Comparison of ENCODE assay signal across 7 mouse cellular contexts in the genomic region with DNA sequence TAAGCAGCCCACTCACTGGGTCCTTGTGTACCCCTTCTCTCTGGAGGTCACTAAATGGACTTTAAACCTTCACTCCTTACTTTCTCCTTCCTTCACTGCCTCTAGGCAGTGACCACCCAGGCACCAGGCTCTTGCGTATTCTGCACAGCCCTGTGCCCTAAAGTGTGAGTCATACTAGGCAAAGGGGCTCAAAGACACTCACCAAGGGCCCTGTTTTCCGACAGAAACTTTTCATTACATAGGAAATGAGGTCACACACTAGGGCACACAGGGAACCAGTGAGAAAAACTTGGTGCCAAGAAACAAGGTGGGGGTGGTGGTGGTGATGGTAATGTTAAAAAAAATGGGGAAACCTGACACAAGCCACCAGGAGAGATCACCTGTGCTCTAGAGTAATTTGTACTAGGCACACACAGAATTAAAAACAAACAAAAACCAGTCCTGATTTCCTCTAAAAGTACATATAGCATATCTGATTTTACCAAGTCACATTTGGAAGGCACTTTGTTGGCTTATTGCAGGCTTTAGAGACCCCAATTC. TPM values are rescaled to one million over a fixed set of nuclear protein-coding genes. Genes with fewer than 3 reads are reported as not detected.
DNase-seq lines count a peak whose midpoint lies in the region; ATAC-seq and TF ChIP-seq lines count a peak whose summit lies in the region.

No protein-coding gene starts in this region.

- no peak for DNase-seq in liver, adult 2 months (ENCODE audit: extremely low read depth, low read depth, low spot score)
- DNase-seq in liver = no peak
- no peak for DNase-seq in embryonic facial prominence, embryonic 10.5 days (ENCODE audit: low spot score)
- DNase-seq in layer of hippocampus, postnatal 36 days = no peak
- DNase-seq in spleen, postnatal 36 days (ENCODE audit: low spot score in 2 of 2) = no peak

- no peaks in the 10 kb centered on the region for H3K27me3 ChIP-seq in liver, adult 2 months (ENCODE audit: control insufficient read depth, insufficient read depth, low read length)
- H3K27me3 ChIP-seq in embryonic facial prominence, embryonic 10.5 days (replicated peaks; ENCODE audit: low read depth, poor library complexity, severe bottlenecking) = no peaks in the 10 kb centered on the region
- no peaks in the 10 kb centered on the region for H3K27me3 ChIP-seq in intestine, embryonic 16.5 days (replicated peaks; ENCODE audit: control insufficient read depth, insufficient read depth, low read length)
- H3K27me3 ChIP-seq in stomach, embryonic 14.5 days (ENCODE audit: control insufficient read depth, insufficient read depth, low read length) = no peaks in the 10 kb centered on the region

- H3K36me3 ChIP-seq in liver, adult 2 months (ENCODE audit: control insufficient read depth, insufficient read depth, low read length) = no peaks in the 10 kb centered on the region
- H3K36me3 ChIP-seq in embryonic facial prominence, embryonic 10.5 days (replicated peaks) = no peaks in the 10 kb centered on the region
- H3K36me3 ChIP-seq in intestine, embryonic 16.5 days (ENCODE audit: control insufficient read depth, insufficient read depth, low read length) = no peaks in the 10 kb centered on the region
- H3K36me3 ChIP-seq in stomach, embryonic 14.5 days (ENCODE audit: control insufficient read depth, insufficient read depth, low read length) = no peaks in the 10 kb centered on the region

- no peak for TF ChIP-seq POLR2A in liver, adult 2 months (IDR thresholded peaks at IDR 0.05; ENCODE audit: extremely low read depth, insufficient read depth, low read length)

- no peak overlapping the region for H3K4me2 ChIP-seq in intestine, embryonic 16.5 days (ENCODE audit: low read depth, low read length)
- no peak overlapping the region for H3K4me2 ChIP-seq in stomach, embryonic 14.5 days (replicated peaks; ENCODE audit: low read depth, low read length)

- H3K9ac ChIP-seq in liver, adult 2 months (ENCODE audit: low read depth, low read length) = no peak overlapping the region
- H3K9ac ChIP-seq in intestine, embryonic 16.5 days (ENCODE audit: low read depth, low read length) = no peak overlapping the region
- no peak overlapping the region for H3K9ac ChIP-seq in stomach, embryonic 14.5 days (replicated peaks; ENCODE audit: low read depth, low read length)

- WGBS in liver, adult 2 months = 33% methylated on average over 2 of the region's 2 CpGs
- 38% methylated on average over 2 of the region's 2 CpGs for WGBS in embryonic facial prominence, embryonic 10.5 days
- 46% methylated on average over 2 of the region's 2 CpGs for WGBS in intestine, embryonic 16.5 days
- 40% methylated on average over 2 of the region's 2 CpGs for WGBS in stomach, embryonic 14.5 days

- no peak for TF ChIP-seq CTCF in liver, adult 2 months (IDR thresholded peaks at IDR 0.05; ENCODE audit: low read depth, low read length)

- H3K4me1 ChIP-seq in liver, adult 2 months (ENCODE audit: control insufficient read depth, insufficient read depth, low read length) = peaks cover 11% of the 10 kb centered on the region
- peaks cover 42% of the 10 kb centered on the region for H3K4me1 ChIP-seq in embryonic facial prominence, embryonic 10.5 days
- peaks cover 15% of the 10 kb centered on the region; the same call in 1 of the 2 replicates for H3K4me1 ChIP-seq in intestine, embryonic 16.5 days (ENCODE audit: control insufficient read depth, insufficient read depth, low read length)
- peaks cover 14% of the 10 kb centered on the region for H3K4me1 ChIP-seq in stomach, embryonic 14.5 days (ENCODE audit: control insufficient read depth, insufficient read depth, low read length)

- H3K4me3 ChIP-seq in liver, adult 2 months (ENCODE audit: insufficient read depth, low read depth, low read length) = no peak overlapping the region
- H3K4me3 ChIP-seq in embryonic facial prominence, embryonic 10.5 days = peak overlapping the region; percentile 28; the same call in 1 of the 2 replicates
- no peak overlapping the region for H3K4me3 ChIP-seq in intestine, embryonic 16.5 days (ENCODE audit: low read length)
- H3K4me3 ChIP-seq in stomach, embryonic 14.5 days (ENCODE audit: low read depth, low read length) = no peak overlapping the region

- no peaks in the 10 kb centered on the region for H3K9me3 ChIP-seq in embryonic facial prominence, embryonic 10.5 days
- no peaks in the 10 kb centered on the region for H3K9me3 ChIP-seq in intestine, embryonic 16.5 days (ENCODE audit: control insufficient read depth, low read length)
- H3K9me3 ChIP-seq in stomach, embryonic 14.5 days (ENCODE audit: control insufficient read depth, low read depth, low read length) = no peaks in the 10 kb centered on the region

- ATAC-seq in intestine, embryonic 16.5 days = peak; percentile 46
- ATAC-seq in stomach, embryonic 14.5 days (ENCODE audit: insufficient number of reproducible peaks, insufficient read depth, low FRiP score, low read depth) = no peak

- H3K79me2 ChIP-seq in liver, adult 2 months (ENCODE audit: control insufficient read depth, insufficient read depth, low read length) = no peaks in the 10 kb centered on the region; the same call in 1 of the 2 replicates

- H3K27ac ChIP-seq in liver, adult 2 months (replicated peaks; ENCODE audit: insufficient read depth, low read depth, low read length) = peak overlapping the region; percentile 67
- H3K27ac ChIP-seq in embryonic facial prominence, embryonic 10.5 days (replicated peaks) = peak overlapping the region; percentile 21; the same call in 1 of the 2 replicates
- peak overlapping the region; percentile 39; the same call in 1 of the 2 replicates for H3K27ac ChIP-seq in intestine, embryonic 16.5 days (ENCODE audit: low read length)
- 0 out of 2 replicates have a peak overlapping the region, but pooled peaks have one; percentile 27 for H3K27ac ChIP-seq in stomach, embryonic 14.5 days (ENCODE audit: low read length)

RNA-seq across cellular contexts. Expression of a gene that starts 35.3 kb away (rescaled TPM):
- 3.6 and 4.2 TPM in 2 replicates for total RNA-seq in liver, adult 2 months (2014; rRNA removed)
- polyA plus RNA-seq in liver, adult 2 months (2012; rRNA removed) = 6.7 and 6.8 TPM in 2 replicates
- 16.5 and 17.3 TPM in 2 replicates for polyA plus RNA-seq in embryonic facial prominence, embryonic 10.5 days (2016; fragmentation: Nextera tagmentation; extraction: Ambion mirVana)
- polyA plus RNA-seq in intestine, embryonic 16.5 days (2015; fragmentation: Nextera tagmentation; extraction: Ambion mirVana) = 9.1 and 10.5 TPM in 2 replicates
- polyA plus RNA-seq in stomach, embryonic 14.5 days (2014; fragmentation: Nextera tagmentation; extraction: Ambion mirVana) = 16.1 and 17.4 TPM in 2 replicates
- 10 to 100 TPM; 13.1 to 14.6 TPM for total RNA-seq in layer of hippocampus, postnatal 36 days (2021)
